Mouse (Mus musculus): ENCODE results near the gene March6. TPM values are rescaled to one million over a fixed set of nuclear protein-coding genes. Genes with fewer than 3 reads are reported as not detected.

The March6 gene
- 100 to 1,000 TPM; 135 to 145 TPM for total RNA-seq (2021)
- long read RNA-seq, experiment 1, full-length matches to known transcripts = 59 of 93 reads
- long read RNA-seq, experiment 1, partial matches to known transcripts = 32 of 93 reads
- long read RNA-seq, experiment 1, other reads (novel, unspliced or antisense) = 2 of 93 reads
- long read RNA-seq, experiment 2, full-length matches to known transcripts = 47 of 83 reads
- long read RNA-seq, experiment 2, partial matches to known transcripts = 20 of 83 reads
- long read RNA-seq, experiment 2, other reads (novel, unspliced or antisense) = 16 of 83 reads

DNA sequence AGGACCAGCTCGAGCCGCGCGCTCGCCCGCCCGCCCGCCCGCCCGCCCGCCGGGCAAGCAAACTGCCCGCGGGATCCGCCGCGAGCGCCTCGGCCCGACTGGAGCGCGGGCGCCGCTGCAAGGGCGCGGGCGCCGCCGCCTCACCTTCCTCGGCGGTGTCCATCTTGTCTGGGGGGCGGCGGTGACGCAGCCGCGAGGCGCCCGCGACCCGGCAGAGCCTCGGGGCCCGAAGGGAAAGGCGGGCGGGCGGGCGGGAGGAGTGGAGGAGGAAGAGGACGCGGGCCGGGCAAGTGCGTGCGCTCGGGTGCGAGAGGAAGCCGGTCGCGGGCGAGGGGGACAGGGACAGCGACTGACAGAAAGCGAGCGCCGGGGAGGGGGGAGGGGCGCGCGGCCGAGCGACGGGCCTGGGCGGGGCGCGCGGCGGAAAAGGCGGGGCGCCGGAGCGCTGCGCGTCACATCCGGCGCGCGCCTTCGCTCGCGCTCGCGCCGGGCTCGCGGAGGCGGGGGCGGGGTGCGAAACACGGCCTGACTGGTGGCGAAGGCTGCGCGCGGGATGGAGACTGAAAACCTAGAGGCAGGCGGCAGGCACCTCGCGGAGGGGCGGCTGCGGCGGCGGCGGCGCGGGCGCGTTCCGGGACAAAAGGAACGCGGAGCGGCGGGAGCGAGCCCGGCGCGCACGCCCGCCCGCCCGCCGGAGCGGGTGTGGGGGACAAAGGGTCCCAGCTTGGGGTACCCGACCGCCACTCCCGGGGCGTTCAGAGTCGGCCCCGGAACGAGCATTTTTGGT is at the start of gene March6:
March6 (minus strand) TSS at position 395 of the 787 bp plus-strand sequence.
- peak; percentile 82 for DNase-seq (ENCODE audit: low spot score)

DNA sequence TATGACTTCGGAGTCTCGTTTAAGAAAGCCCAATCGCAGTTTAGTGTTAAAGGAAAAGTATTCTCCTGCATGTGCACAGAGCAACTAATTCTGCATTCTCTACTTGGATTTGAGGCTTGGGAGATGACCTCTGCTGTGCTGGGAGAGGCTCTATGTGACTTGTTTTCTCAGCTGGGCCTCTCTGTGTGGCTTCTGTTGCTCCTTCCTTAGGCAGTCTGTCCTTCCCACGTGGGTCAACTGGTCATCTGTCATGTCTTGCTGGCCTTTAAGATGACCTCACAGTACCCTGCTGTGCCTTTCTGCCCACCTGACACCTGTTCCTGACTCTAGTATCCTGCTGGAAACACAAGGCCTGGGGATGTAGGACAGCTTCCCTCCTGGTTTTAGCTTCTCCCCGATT is 45.2 kb upstream of the March6 start:
- DNase-seq (ENCODE audit: low spot score) = no peak

DNA sequence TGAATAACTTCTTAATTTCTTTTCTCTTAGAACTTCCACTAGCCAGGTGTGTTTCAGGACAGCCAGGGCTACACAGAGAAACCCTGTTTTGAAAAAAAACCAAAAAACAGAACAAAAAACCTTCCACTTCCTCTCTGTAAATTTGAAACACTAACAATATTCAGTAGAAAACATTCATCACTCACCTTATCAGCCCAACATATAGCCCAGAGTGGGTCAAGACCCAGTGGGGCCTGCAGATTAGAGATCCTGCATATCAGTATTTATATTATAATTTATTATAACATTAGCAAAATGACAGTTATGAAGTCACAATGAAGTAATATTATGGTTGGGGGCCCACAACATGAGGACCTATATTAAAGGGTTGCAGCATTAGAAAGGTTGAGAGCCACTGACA is 42.8 kb upstream of the March6 start:
- no peak for DNase-seq (ENCODE audit: low spot score)

DNA sequence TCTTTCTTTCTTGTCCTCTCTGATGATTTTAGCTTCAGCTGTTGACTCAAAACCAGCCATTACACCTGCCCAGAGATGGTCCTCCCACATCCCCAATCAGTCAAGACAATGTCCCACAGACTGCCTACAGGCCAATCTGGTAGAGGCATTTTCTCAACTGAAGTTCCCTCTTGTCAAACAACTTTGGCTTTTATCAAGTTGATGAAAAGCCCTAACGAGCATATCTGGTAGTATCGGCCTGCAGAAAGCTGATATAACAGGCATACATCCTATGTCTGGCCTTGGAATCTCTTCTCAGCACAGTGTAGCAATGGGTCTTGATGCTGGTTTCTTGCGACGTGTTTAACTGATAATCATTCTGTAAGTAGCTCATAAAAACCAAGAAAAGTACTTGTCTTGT is 42.4 kb upstream of the March6 start:
- DNase-seq (ENCODE audit: low spot score) = no peak

DNA sequence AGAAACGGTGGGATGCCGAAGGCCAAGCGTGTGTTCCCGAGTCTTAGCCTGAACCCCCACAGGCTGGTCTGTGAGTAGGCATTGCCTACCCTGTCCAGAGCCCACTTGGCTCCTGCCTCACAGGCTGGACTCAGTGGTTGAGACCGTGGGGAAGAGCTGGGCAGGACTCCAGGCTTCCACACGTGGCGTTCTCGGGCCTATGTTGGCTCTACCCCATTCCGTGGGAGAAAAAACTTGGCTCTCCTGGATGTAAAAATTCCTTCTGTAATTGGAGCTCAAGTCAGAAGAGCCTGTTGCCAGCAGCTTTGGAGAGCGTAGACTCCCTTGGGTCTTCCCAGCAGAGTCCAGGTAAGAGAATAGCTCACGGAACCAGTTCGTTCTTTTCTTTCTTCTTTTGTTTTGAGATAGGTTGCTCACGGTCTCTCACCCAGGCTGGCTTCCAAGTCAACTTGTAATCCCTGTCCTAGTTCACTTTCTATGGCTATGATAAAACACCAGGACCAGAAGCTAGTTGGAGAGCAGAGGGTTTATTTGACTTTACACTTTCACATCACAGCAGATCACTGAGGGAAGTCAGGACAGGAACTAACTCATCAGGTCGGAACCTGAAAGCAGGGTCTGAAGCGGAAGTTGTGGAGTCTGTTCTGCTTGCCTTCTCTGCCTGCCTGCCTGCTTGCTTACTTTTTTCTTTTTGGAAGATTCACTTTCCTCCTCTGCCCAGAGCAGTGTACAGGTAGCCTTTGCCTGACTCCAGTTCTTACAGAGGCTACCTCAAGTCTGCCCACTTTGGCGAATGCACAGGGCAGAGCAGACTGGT is 41.3 kb upstream of the March6 start:
- peak; percentile 42 for DNase-seq (ENCODE audit: low spot score)

DNA sequence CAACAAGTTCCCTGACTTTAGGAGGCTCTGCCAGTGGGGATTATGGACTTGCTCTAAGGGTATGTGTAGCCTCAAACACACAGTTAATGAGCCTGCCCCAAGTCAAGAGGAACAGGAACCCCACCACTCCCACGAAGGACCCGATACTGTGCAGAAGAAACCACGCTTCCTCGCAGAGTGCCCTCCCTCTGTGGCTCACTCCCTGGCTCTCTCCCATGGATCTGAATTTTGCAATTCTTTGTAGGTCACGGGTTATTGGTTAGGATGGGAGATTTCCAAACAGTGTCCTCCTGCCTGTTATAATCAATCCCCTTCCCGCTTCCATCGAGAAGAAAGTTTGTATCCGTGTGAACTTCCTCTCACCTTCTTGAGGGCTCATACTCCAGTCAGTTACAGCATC is 40.1 kb upstream of the March6 start:
- DNase-seq (ENCODE audit: low spot score) = no peak

DNA sequence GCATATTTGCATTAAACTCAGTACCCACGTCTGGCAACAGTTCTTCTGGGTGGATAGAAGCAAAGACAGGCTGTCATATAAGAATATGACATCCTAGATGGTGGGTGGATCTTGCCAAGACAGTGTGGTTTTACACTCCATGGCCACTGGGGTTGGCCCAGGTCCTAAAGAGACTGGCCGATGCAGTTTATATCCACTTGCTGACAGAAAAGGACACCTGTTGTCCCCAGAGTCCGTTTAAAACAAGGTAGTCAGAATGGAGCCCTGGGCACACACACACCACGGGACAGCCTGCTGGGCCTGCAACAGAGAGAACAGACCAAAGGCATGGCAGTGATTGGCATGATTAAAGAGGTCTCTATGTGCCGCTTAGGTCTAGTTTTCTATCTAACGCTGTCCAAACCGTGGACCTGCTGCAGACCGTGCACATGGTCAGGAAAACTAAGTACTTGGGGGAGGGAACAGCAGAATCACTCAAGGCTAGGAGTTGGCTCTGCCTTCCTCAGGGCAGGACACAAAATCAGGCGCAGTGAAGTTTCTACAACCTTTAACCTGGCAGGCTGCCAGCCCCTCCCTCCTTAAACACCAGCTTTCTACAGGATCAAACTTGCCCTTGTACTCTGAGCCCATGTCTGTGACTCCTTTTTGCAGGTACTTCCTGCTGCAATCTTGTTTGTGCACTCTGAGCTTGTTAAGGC is 38.6 kb upstream of the March6 start:
- DNase-seq (ENCODE audit: low spot score) = peak; percentile 78

DNA sequence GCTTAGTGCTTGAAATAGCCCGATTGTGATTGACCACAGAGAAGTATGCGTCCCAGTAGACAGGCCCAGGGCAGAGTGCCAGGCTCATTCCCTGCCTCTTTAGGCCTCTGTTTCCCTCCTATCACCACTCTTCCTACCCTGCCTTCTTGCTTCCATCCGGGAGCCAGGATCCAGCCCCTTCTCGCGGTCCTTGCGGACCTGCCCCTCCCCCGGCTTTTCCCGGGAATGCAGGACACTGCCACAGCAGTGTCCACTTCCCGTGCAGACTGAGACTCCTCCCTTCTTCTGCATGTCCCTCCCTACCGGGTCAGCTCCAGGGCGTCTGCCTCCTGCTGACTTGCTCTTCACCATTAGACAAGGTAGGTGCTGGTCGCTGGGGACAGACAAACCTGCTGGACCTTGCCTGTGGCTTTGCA is 37.7 kb upstream of the March6 start:
- DNase-seq (ENCODE audit: low spot score) = peak; percentile 45

DNA sequence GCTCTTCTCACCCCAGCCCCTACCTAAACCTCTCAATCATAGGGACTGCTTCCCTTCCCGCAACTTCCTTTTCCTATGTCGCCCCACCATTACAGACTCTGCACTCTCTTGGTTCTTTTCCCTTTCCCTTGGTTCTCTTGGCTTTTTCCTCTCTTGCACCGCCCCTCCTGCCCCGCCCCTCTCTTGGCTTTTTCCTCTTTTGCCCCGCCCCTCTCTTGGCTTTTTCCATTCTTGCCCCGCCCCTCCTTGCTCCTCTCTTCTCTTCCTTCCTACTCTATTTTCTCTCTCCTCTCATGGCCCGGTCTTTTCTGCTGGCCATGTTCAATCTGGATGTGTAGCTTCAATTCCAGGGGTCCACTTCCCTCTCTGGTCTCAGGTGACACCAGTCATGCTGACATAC is 36.6 kb upstream of the March6 start:
- DNase-seq (ENCODE audit: low spot score) = no peak

DNA sequence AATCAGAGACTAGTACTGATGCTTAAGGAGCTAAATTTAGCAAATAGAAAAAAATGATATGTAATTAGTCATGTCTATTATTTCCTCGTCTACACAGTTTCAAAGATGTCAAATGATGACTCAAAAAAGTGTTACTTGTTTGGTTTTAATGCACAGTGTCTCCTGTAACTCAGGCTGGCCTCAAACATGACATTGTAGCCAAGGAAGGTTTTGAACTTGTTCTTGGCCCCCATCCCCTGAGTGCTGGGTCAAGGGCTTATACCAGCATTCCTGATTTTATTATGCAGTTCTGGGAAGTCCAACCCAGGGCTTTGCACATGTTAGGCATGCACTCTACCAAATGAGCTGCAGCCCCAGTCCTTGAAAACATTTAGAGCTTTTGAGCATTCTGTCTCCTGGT is 34.9 kb upstream of the March6 start:
- DNase-seq (ENCODE audit: low spot score) = no peak

DNA sequence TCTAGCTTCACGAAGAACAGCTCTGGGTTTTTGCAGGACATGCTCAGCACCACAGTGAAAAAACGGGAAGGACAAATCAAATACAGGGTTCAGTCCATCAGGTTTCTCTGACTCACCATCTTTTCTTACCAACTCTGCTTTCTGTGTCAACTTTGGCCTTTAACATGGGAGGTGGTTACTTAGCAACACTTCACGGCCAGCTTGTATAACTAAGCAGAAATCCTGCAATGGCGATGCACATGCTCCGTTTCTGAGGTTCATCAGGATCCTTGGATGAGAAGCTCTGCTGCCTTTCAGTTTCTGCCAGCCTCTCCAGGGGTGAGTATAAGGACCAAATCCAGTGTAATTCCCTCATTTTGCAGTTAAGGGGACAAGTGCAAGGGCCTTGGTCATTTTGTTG is 34.3 kb upstream of the March6 start, which contains the start of gene Cmbl:
Cmbl (plus strand) TSS at position 206 of the 400 bp plus-strand sequence.
- no peak for DNase-seq (ENCODE audit: low spot score)

DNA sequence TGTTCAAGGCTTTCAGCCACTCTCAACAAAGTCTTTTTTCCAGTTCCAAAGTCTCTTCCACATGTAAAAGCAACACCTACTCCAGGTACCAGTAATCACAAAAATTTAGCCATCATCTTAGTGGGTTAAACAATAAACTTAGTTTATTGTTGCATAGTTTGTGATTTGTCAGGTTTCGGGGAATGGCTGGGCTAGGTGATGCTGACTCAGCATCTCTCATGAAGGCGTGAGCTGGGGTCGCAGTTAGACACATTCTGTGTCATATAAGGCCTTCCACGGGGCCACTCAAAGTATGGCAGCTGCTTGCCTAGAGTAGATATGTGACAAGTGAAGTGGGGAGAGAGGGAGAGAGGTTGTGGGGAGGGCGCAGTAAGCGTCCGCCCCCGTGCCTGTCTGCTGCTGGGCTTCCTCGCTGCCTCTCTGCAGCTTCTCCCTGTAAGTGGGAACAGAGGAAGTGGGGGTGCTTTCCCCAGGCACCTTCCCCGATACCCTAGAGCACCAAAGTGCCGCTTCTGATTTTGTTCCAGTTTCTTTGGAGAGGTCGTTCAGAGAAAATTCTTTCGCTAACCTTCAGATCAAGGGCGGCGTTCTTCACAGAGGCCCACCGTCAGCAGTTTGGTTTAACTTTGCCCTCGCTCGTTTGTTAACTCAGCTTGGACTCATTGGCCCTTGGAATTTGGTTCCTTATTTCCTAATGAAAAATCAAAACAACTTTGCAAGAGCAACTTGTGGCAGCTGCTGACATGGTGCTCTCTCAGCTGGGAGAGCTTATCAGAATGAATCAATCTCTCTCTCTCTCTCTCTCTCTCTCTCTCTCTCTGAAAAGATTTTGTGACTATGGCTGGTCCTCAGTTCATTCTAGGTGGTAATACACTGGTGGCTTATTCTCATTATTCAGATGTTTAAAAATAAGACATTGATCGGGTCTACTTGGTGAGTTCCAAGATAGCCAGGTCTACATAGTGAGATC is 33.0 kb upstream of the March6 start:
- DNase-seq (ENCODE audit: low spot score) = no peak

DNA sequence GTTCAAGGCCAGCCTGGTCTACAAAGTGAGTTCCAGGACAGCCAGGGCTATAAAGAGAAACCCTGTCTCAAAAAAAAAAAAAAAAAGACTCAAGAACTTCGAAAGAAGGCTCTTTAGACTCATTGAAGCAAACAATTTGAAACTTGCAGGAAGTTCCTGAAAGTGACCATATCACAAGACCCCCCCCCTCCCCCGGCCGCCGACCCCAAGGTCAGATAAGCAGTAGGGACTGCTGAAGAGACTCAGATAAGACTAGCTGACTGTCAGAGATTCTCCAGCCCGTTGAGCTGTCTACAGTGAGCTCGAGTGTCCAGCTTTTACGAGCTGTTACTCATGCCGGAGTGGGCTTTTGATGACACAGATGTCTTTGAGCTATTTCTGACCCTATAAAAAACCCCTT is 32.0 kb upstream of the March6 start:
- DNase-seq (ENCODE audit: low spot score) = no peak

DNA sequence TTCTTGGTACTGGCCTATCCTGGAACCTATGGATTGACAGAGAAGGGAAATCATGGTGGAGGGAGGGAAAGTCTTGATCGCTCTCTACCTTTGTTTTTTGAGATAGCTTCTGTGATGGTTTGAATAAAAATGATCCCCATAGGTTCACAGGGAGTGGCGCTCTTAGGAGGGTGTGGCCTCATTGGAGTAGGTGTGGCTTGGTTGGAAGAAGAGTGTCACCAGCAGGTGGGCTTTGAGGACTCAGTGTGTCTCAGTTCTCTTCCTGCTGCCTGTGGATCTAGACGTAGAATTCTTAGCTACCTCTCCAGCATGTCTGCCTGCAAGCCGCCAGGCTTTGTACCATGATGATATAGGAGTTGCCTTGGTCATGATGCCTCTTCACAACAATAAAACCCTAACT is 31.1 kb upstream of the March6 start:
- no peak for DNase-seq (ENCODE audit: low spot score)

DNA sequence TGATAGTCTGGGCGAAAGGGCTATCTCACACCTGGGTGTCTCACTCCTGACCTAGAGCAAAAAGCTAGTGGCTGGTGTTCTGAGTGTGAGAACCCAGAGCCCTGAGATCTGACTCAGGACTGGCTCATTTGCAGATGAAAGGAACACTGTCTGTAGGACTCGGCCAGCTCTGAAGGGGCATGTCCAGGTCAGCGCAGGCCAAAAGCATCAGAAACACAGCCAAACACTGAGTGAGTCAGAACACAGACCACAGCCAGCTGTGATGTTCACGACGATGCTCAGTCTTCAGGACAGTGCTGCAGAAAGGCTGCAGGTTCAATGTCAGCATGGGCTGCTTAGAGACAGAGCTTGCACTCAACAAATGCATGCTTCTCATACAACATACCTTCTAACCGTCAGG is 30.5 kb upstream of the March6 start:
- no peak for DNase-seq (ENCODE audit: low spot score)

DNA sequence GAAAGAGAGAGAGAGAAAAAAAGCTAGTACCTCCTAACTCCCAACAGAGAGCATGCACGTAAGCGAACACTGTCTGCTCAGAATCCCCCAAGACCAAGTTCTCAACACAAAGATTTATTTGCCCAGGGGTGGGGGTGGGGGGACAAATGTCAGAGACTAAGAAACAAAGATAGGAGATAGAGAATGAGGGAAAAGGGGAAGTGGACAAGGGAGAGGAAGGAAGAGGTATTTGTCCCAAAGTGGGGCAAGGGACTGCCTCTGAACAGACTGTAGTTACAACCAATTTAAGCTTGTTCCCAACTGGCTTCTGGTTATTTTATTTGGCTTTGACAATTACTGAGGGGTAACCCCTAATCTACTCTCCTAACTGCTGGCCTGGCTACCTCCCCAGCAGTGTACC is 24.0 kb upstream of the March6 start:
- DNase-seq (ENCODE audit: low spot score) = no peak

DNA sequence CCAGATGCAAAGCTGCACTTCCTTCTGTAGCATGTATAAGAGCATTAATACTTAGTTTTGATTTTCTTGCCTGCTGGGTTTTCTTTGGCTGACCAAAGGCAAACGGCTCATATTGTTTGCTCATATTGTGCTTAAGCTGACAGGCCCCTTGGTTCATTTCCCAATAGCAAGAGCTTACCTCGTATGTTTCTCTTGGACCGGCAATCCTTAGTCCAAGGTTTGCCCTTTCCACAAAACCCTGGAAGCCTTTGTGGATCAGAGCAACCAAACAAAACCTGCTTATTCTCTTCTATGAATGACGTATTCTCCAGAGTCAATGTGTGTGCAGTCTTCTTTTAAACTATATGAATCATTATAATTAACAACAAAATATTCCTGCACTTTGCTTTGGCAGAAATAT is 19.5 kb upstream of the March6 start:
- no peak for DNase-seq (ENCODE audit: low spot score)

DNA sequence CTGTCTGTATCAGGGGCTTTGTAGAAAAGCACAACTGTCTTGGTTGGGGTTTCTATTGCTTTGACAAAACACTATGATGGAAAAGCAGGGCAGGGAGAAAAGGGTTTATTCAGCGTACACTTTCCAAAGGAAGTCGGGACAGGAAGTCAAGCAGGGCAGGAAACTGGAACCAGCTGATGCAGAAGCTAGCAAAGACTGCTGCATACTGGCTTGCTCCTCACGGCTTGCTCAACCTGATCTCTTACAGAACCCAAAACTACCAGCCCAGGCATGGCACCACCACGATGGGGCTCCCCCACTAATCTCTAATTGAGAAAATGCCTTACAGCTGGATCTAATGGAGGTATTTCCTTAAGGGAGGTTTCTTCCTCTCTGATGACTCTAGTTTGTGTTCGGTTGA is 16.6 kb upstream of the March6 start:
- no peak for DNase-seq (ENCODE audit: low spot score)

DNA sequence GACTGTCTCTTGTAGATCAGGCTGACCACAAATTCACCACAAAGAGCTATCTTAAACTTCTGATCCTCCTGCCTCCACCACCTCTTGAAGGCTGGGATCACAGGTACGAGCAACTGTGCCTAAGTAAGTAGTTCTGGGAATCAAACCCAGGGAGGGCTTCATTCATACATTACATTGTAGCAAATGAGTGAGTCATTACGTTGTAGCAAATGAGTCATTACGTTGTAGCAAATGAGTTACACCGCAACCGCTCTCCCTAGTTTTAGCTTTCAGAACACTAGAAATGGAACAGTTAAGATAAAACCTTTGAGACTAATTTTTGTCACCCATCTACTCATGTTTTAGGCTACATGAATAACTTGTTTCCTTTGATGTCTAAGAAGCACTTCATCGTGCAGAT is 15.4 kb upstream of the March6 start:
- DNase-seq (ENCODE audit: low spot score) = no peak

DNA sequence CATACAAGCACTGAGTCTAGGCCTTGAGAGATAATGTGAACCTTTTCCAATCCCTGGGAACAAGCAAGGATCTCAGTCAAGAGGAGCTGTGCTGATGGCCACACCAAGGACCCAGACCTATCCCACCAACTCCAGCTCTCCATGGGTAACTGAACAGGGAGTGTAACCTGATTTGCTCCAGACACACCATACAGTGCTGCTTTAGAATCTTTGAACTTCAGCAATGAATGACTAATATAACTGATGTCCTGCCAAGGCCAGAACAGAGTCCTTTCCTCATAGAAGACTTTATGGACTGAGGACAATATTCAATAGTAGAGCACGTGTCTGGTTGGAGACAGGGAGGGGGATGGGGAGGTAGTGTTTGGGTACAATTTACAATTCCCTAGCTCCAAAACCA is 14.2 kb upstream of the March6 start:
- DNase-seq (ENCODE audit: low spot score) = no peak
